Mouse (Mus musculus): ENCODE measurements around the gene Rrp7a.

The Rrp7a gene

GRCm38 (mm10) chr15:83111290-83111689, 11.3 kb downstream of the Rrp7a start:
- DNase-seq = no peak

- DNase-seq = no peak
Observed at GRCm38 (mm10) chr15:83107814-83108213, 14.8 kb downstream of the Rrp7a start.

- no peak for DNase-seq
Observed at GRCm38 (mm10) chr15:83106426-83106825, 16.2 kb downstream of the Rrp7a start.

GRCm38 (mm10) chr15:83103111-83103510, 19.5 kb downstream of the Rrp7a start:
- peak; percentile 41 for DNase-seq

GRCm38 (mm10) chr15:83100332-83100662, 22.3 kb downstream of the Rrp7a start:
- DNase-seq = no peak

- peak; percentile 60 for DNase-seq
Observed at GRCm38 (mm10) chr15:83099533-83100331, 22.9 kb downstream of the Rrp7a start.

GRCm38 (mm10) chr15:83095950-83096349, 26.7 kb downstream of the Rrp7a start:
- DNase-seq = no peak

GRCm38 (mm10) chr15:83093687-83094086, 28.9 kb downstream of the Rrp7a start:
- no peak for DNase-seq

- no peak for DNase-seq
Observed at GRCm38 (mm10) chr15:83090874-83091273, 31.7 kb downstream of the Rrp7a start.

- no peak for DNase-seq
Observed at GRCm38 (mm10) chr15:83089429-83089605, 33.3 kb downstream of the Rrp7a start, which contains the start of gene Serhl. Gene Serhl (plus strand): TSS chr15:83089506.

GRCm38 (mm10) chr15:83088495-83089428, 33.8 kb downstream of the Rrp7a start:
- DNase-seq = no peak

GRCm38 (mm10) chr15:83086636-83087328, 35.8 kb downstream of the Rrp7a start:
- no peak for DNase-seq

- peak; percentile 19 for DNase-seq
Observed at GRCm38 (mm10) chr15:83085901-83086300, 36.7 kb downstream of the Rrp7a start.

- peak; percentile 20 for DNase-seq
Observed at GRCm38 (mm10) chr15:83084022-83084640, 38.5 kb downstream of the Rrp7a start.

- peak; percentile 30 for DNase-seq
Observed at GRCm38 (mm10) chr15:83083530-83083929, 39.1 kb downstream of the Rrp7a start.

- DNase-seq = no peak
Observed at GRCm38 (mm10) chr15:83075607-83076525, 46.7 kb downstream of the Rrp7a start.

GRCm38 (mm10) chr15:83074179-83074578, 48.4 kb downstream of the Rrp7a start:
- no peak for DNase-seq

GRCm38 (mm10) chr15:83071752-83072151, 50.8 kb downstream of the Rrp7a start:
- DNase-seq = no peak

- no peak for DNase-seq
Observed at GRCm38 (mm10) chr15:83070942-83071341, 51.7 kb downstream of the Rrp7a start.

GRCm38 (mm10) chr15:83068270-83068669, 54.3 kb downstream of the Rrp7a start:
- DNase-seq = no peak

- DNase-seq = peak; percentile 43
Observed at GRCm38 (mm10) chr15:83065543-83065942, 57.1 kb downstream of the Rrp7a start.

Measured in right cerebral cortex, adult 18-20 months (tissue).